Mouse (Mus musculus) intestine, embryonic 16.5 days (tissue): ENCODE measurements at regions not wholly inside any gene's neighbourhood (a gene's known extent, or its start where the extent isn't known, plus 50 kb on each side); places are given as distances from the start of the nearest gene placed in this dataset.

Experiments used
- ATAC-seq: fragments of 200-750 bp; cut with Nextera tagmentation; 2 replicates; pipeline ENCODE4 v1.8.0; 2017; ENCODE audit warnings: moderate TSS enrichment, moderate library complexity
- H3K27ac ChIP-seq: fragments of 300-500 bp; sonication (generic); 2 replicates; pipeline ENCODE4 v1.5.1; 2014; ENCODE audit warnings: mild to moderate bottlenecking, low read length
- H3K27me3 ChIP-seq: fragments of 300-500 bp; sonication (generic); replicated peaks from 2 replicates; pipeline ENCODE4 v1.6.1; 2014; ENCODE audit warnings: low read length, control low read depth, mixed read lengths; ENCODE audit not compliant: control insufficient read depth, insufficient read depth
- H3K36me3 ChIP-seq: fragments of 300-500 bp; sonication (generic); 2 replicates; pipeline ENCODE4 v1.6.1; 2014; ENCODE audit warnings: low read length, control low read depth; ENCODE audit not compliant: control insufficient read depth, insufficient read depth
- H3K4me1 ChIP-seq: fragments of 300-500 bp; sonication (generic); 2 replicates; pipeline ENCODE4 v1.6.1; 2014; ENCODE audit warnings: low read length, control low read depth, mixed read lengths; ENCODE audit not compliant: control insufficient read depth, insufficient read depth
- H3K4me2 ChIP-seq: fragments of 300-500 bp; sonication (generic); 2 replicates; pipeline ENCODE4 v1.6.1; 2014; ENCODE audit warnings: low read depth, low read length, control low read depth
- H3K4me3 ChIP-seq: fragments of 300-500 bp; sonication (generic); 2 replicates; pipeline ENCODE4 v1.5.1; 2014; ENCODE audit warnings: mild to moderate bottlenecking, low read length
- H3K9ac ChIP-seq: fragments of 300-500 bp; sonication (generic); 2 replicates; pipeline ENCODE4 v1.6.1; 2014; ENCODE audit warnings: low read depth, low read length
- H3K9me3 ChIP-seq: fragments of 300-500 bp; sonication (generic); 2 replicates; pipeline ENCODE4 v1.6.1; 2016; ENCODE audit warnings: low read length, control low read depth; ENCODE audit not compliant: control insufficient read depth
- WGBS: fragments of 180-500 bp; shearing (Covaris S2); extraction: QIAGEN DNeasy Blood & Tissue Kit; methylation state at CpG from one replicate; pipeline ENCODE4 v1.1.7; 2014; 5-methylcytosine and 5-hydroxymethylcytosine counted together

DNA sequence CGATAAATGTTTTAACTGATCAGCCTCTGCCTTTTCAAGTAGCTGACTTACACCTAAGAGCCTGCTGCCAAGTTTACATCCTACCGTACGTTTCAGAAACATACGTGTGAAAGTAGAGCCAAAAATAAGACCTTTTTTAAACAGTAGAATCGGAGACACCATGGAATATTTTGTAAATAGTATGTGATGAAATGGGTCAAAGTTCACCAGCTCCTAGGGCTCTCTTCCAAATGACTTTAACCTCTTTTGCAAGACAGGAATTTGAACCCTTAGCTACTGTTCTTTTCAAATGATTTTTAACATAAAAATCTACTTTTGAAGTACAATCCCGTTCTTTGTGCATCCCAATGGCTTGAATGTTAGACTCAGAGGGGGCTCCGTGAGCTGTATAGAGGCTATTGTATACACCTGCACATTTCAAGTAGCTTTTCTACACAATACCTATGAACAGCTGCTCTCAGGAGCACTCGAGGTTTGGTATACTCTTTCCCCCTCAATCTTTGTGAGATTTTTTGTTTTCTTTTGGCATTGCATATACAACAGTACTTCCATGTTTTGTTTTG, 155.9 kb upstream of the Plcz1 start:
- no peak overlapping the region for H3K4me2 ChIP-seq
- peaks cover 9% of the 10 kb centered on the region for H3K4me1 ChIP-seq
- no peaks in the 10 kb centered on the region for H3K36me3 ChIP-seq
- no peak overlapping the region for H3K27ac ChIP-seq
- 73% methylated on average over 8 of the region's 8 CpGs for WGBS
- no peaks in the 10 kb centered on the region for H3K9me3 ChIP-seq
- H3K4me3 ChIP-seq, result no peak overlapping the region
- no peak overlapping the region for H3K9ac ChIP-seq
- no peaks in the 10 kb centered on the region for H3K27me3 ChIP-seq
- no peak for ATAC-seq

DNA sequence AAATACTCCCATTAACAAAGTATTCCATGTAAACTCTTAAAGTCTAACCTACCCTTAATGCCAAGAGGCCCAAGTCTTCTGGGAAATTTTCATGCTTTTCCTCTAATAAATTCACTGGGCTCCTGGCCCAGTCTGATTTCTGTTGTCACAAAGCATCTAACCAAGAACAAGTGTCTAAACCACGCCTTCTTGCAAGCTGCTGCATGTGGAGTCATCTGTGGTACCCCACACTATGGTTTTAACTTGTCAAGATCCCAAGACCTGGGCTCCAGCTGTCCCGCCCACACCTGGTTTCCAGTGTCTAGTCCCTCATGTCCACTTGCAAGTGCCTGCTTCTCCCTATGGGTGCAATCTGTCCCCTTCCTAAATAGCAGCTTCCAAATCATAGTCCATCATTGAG, 153.0 kb upstream of the Plcz1 start:
- H3K9me3 ChIP-seq, result no peaks in the 10 kb centered on the region
- no peaks in the 10 kb centered on the region for H3K36me3 ChIP-seq
- no peak for ATAC-seq
- no peaks in the 10 kb centered on the region for H3K27me3 ChIP-seq
- H3K4me1 ChIP-seq, result peaks cover 11% of the 10 kb centered on the region
- H3K4me3 ChIP-seq, result no peak overlapping the region
- no peak overlapping the region for H3K4me2 ChIP-seq
- no peak overlapping the region for H3K9ac ChIP-seq
- WGBS, result 89% methylated on average over 2 of the region's 2 CpGs
- no peak overlapping the region for H3K27ac ChIP-seq

DNA sequence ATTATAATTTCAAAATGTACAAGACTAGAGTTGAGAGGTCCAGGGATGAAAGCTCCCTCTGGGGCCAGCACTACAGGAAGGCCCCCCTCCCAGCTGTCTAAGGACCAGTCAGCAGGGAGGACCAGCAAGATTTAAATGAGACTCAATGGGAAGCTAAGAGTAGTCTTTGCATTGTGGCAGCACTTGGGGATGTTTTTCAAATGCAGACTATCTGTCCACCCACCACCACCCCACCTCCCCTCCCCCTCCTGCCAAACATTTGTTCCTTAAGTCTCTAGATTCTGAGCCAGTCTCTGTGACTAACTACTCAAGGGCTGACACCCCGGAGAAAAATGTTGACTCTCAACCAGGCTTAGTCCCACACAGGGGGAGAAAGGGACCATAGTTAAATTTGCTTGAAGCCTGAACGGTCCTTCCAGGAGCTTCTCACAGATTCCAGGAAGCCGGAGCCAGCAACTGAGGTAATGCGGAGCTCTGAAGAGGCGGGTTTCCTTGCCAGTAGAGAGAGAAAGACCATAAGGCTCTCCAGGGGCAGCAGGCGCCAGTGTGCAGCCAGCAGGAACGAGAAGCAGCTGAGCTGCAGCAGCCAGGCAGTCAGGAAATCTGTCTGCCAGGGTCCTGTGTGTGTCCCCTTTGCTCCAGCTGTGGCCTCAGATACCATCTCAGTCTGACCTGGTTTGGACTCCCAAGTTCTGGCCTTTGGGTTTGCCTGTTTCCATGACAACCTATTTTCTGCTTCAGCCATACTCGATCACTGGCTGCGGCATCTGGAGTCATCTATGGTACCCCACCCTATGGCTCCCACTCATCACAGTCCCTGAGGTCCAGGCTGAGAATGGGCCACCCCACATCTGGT, 152.1 kb upstream of the Plcz1 start:
- Histone ChIP-seq H3K9ac (no peak overlapping the region), H3K4me2 (no peak overlapping the region), H3K36me3 (no peaks in the 10 kb centered on the region), H3K4me1 (peaks cover 11% of the 10 kb centered on the region), H3K27ac (0 out of 2 replicates have a peak overlapping the region, but pooled peaks have one; percentile 6), H3K4me3 (no peak overlapping the region), H3K27me3 (no peaks in the 10 kb centered on the region), H3K9me3 (no peaks in the 10 kb centered on the region)
- peak; percentile 29; the same call in 1 of the 2 replicates for ATAC-seq
- 39% methylated on average over 9 of the region's 9 CpGs for WGBS

DNA sequence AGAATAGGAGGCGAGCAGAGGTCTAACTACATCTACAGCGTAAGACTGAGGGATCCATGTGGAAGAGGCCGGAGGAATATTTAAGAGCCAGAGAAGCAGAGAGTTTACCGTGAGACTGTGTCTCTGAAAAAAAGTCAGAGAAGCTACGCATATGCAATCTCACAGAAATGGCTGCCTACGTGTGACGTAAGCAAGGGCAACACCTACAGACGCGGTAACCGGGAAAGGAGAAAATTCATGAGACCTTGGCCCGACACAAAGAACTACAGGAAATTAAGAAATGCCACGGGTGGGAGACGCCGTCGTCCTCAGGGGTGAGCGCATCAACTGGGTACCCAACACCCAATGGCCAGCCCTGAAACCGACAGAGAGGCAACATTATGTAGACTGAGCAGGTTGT, 151.3 kb upstream of the Plcz1 start:
- no peak for ATAC-seq
- no peaks in the 10 kb centered on the region for H3K27me3 ChIP-seq
- H3K4me2 ChIP-seq, result no peak overlapping the region
- no peak overlapping the region for H3K27ac ChIP-seq
- no peaks in the 10 kb centered on the region for H3K9me3 ChIP-seq
- WGBS, result 89% methylated on average over 17 of the region's 17 CpGs
- no peaks in the 10 kb centered on the region for H3K36me3 ChIP-seq
- no peak overlapping the region for H3K9ac ChIP-seq
- peaks cover 11% of the 10 kb centered on the region for H3K4me1 ChIP-seq
- H3K4me3 ChIP-seq, result no peak overlapping the region

DNA sequence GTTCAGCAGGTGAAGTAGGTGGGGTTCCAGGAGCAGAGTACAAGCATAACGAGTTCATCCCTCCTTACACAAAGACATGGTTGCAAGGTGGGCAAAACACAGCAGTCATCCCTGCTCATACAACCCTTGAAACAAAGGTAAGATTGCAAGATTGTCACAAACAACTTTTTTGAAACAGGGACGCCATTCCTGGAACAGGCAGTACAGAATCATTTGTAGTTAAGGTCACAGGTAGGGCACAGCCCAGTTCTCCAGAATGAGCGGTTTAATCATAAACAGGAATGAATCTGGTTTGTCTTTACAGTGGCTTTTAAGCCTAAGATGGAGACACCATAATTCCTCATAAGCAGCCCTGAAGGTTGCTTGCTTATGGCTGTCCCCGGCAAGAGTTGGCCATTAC, 150.1 kb upstream of the Plcz1 start:
- Histone ChIP-seq H3K36me3 (no peaks in the 10 kb centered on the region), H3K9ac (no peak overlapping the region), H3K9me3 (no peaks in the 10 kb centered on the region), H3K4me1 (peaks cover 10% of the 10 kb centered on the region), H3K27me3 (no peaks in the 10 kb centered on the region), H3K27ac (no peak overlapping the region), H3K4me3 (no peak overlapping the region), H3K4me2 (no peak overlapping the region)
- WGBS, result 63% methylated on average over 4 of the region's 4 CpGs
- ATAC-seq, result no peak

DNA sequence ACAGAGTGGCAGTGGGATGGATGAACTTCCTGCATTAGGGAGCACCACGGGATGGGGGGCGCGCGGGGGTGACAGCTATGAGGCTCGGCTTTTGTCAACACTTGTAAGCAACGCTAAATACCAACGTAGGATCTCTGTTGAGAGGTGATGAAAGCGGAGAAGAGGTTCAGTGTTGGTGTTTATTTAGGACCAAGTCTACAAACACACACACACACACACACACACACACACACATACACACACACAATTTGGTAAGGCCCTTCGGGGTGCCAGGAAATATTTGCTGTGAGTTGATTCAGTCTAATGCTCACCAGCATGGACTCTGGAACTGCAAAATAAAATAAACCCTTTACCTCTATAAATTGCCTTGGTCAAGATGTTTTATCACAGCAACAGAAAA, 148.3 kb upstream of the Plcz1 start:
- no peak for ATAC-seq
- Histone ChIP-seq H3K27me3 (no peaks in the 10 kb centered on the region), H3K9me3 (no peaks in the 10 kb centered on the region), H3K9ac (no peak overlapping the region), H3K4me1 (peaks cover 11% of the 10 kb centered on the region), H3K4me2 (no peak overlapping the region), H3K36me3 (no peaks in the 10 kb centered on the region), H3K4me3 (no peak overlapping the region), H3K27ac (no peak overlapping the region)
- WGBS, result 69% methylated on average over 9 of the region's 9 CpGs

DNA sequence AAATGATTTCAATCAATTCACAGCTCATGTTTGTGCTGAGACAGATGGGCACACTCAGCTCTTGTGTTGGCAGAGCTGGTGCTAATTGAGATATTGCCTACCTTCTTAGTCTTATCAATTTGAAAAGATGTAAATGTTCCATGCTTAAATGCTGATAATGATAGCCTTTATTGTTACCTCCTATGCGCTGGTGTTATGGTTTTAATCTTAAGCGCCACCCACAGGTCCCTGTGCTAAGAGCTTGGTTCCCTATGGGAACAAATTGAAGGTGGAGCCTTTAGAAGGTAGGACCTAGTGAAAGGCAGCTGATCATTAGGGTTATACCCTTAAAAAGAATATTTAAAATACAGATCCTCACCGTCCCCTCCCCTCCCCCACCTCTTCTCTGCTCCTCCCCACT, 146.5 kb upstream of the Plcz1 start:
- no peaks in the 10 kb centered on the region for H3K9me3 ChIP-seq
- no peak overlapping the region for H3K9ac ChIP-seq
- peak; percentile 51 for ATAC-seq
- H3K36me3 ChIP-seq, result no peaks in the 10 kb centered on the region
- H3K4me1 ChIP-seq, result 0 out of 2 replicates have a peak, but pooled peaks cover 4% of the 10 kb centered on the region
- no peak overlapping the region for H3K4me2 ChIP-seq
- no peaks in the 10 kb centered on the region for H3K27me3 ChIP-seq
- no peak overlapping the region for H3K4me3 ChIP-seq
- 69% methylated on average over 3 of the region's 3 CpGs for WGBS
- H3K27ac ChIP-seq, result peak overlapping the region; percentile 46

DNA sequence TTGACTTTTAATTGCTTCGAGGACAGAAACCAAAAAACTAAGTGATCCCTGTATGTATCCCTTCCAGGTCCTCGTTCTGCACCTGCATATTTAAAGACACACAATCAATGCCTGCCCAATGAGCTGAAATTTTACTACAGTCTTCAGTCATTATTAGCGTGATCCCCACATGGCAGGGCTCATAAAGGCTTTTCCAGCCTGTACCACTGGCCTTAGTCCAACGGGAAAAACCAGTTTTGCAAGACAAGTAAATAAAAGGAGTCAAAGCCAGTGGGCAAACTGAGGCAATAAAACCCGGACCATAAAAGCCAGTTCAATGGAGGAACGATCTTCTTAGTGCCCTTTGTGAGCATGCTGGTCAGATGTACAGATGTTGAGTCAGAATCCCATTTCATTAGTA, 145.8 kb upstream of the Plcz1 start:
- H3K27me3 ChIP-seq, result no peaks in the 10 kb centered on the region
- peak; percentile 93 for ATAC-seq
- H3K9ac ChIP-seq, result no peak overlapping the region
- no peaks in the 10 kb centered on the region for H3K36me3 ChIP-seq
- no peaks in the 10 kb centered on the region for H3K9me3 ChIP-seq
- 50% methylated on average over 6 of the region's 6 CpGs for WGBS
- H3K27ac ChIP-seq, result peak overlapping the region; percentile 46
- H3K4me2 ChIP-seq, result no peak overlapping the region
- H3K4me1 ChIP-seq, result 0 out of 2 replicates have a peak, but pooled peaks cover 4% of the 10 kb centered on the region
- no peak overlapping the region for H3K4me3 ChIP-seq

DNA sequence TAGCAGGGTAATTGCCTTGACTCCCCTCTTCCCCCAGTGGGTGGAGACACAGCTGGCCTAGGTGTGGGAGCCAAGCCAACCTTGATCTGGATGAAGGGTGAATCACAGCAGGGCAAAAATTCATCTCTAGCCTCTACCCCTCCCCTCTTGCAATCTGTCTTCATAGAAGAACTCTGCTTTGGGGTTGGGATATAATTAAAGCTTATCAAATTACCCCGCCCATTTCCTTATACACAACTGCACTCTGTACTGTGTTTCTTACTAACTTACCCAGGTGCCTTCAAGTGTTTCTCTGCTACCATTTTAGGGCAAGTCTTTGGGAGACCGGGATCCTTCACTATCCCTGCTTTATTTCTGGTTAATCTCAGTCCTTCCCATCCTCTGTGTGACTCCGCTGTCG, 138.7 kb upstream of the Plcz1 start:
- no peaks in the 10 kb centered on the region for H3K27me3 ChIP-seq
- no peak overlapping the region for H3K4me3 ChIP-seq
- H3K4me2 ChIP-seq, result no peak overlapping the region
- WGBS, result 73% methylated on average over 4 of the region's 4 CpGs
- peaks cover 5% of the 10 kb centered on the region; the same call in 1 of the 2 replicates for H3K4me1 ChIP-seq
- H3K9ac ChIP-seq, result no peak overlapping the region
- H3K27ac ChIP-seq, result no peak overlapping the region
- no peaks in the 10 kb centered on the region for H3K36me3 ChIP-seq
- ATAC-seq, result peak; percentile 73
- no peaks in the 10 kb centered on the region for H3K9me3 ChIP-seq
